Mouse (Mus musculus): ENCODE data around the gene Soga1. TPM values are rescaled to one million over a fixed set of nuclear protein-coding genes. Genes with fewer than 3 reads are reported as not detected.
A peak's percentile ranks its signal among the peaks of the same experiment; 100 is the strongest.

Soga1 gene
- total RNA-seq, 2 experiments from 2014 or later = 11.1 to 12.2 TPM

DNA sequence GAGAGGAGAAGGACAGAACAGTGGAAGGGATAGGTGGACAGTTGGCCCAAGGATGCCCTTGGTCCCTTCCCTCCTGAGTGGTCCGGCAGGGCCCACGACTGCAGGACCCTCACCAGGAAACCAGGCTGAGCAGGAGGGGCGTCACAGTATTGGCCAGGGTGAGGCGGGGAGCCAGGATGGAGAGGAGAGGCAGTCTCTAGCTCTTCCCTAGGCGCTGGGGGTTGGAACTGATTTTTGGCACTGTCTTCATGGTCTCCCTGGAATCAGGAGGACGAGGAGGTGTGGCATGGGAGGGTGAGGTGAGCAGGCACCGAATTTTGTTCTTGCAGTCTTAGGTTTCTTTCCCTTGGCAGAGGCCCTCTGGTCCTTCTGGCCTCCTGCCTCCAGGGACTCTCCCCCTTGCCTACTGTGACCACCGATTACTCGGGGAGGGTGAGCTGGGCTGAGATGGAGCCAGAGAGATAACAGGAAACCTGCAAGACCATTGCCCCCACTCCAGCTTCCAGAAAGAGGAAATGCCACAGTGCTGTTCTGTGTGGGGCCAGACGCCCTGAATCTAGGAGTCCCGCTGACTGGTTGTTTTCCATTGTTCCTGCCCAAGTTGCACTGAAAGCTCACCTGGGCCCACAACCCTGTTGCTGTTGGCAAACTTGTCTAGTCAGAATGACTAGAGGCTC lies 68.3 kb downstream of the Soga1 start:
- intact Hi-C loops (cut with DNase I; ENCODE audit: low total_unique reads) = no loop called here
- DNase-seq = no peak

DNA sequence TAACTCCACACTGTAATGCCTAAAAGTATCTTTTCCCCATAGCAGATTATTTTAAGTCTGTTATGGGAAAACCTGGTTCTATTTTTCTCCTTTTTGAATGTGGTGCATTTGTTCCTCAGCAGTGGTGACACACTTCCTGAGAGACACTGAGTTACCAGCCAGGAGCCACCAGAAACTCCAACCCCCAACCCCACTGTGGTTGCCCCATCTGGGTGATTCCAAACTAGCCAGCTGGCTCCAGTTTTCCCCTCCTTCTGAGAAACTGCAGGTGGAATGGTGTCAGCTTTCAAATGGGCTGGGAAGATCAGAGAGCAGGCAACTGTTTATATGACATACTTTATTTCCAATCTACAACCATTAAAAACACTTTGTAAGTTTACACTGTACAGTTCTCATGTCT lies 68.9 kb downstream of the Soga1 start:
- intact Hi-C loops (cut with DNase I; ENCODE audit: low total_unique reads) = no loop called here
- no peak for DNase-seq

DNA sequence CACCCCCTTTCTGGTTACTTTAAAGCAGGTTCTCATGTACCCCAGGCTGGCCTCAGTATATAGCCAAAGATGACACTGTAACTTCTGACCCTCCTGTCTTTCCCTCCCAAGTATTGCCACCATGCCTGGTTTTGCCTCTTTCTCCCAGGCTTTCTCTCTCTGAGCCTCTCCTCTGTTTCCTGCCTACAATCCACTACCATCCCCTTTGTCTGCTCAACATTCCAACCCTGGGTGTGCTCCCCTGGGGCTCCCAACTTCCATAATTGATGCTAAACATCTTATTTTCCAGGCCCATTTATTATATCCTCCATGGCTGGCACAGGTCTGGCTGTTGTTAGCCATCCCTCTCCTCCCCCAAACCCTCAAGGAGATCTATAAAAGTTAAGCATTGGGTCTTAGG lies 70.5 kb downstream of the Soga1 start:
- no peak for DNase-seq
- intact Hi-C loops (cut with DNase I; ENCODE audit: low total_unique reads) = no loop called here

DNA sequence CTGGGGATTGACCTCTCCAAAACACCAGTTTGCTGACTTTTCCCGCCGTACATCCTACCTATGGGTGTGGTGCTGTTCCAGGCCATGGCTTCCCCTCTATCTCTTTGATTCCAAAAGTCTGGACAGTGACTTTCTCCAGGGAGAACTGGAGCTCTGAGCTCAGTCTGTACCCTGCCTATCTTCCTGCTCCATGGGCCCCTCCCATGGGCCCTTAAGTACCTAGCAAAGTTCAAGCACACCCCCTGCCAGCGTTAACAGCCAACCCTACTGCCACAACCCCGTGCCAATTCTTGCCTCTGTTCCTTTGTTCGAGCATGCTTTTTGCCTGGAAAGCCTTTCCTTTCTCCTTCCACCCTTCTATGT lies 71.8 kb downstream of the Soga1 start:
- intact Hi-C loops (cut with DNase I; ENCODE audit: low total_unique reads) = no loop called here

DNA sequence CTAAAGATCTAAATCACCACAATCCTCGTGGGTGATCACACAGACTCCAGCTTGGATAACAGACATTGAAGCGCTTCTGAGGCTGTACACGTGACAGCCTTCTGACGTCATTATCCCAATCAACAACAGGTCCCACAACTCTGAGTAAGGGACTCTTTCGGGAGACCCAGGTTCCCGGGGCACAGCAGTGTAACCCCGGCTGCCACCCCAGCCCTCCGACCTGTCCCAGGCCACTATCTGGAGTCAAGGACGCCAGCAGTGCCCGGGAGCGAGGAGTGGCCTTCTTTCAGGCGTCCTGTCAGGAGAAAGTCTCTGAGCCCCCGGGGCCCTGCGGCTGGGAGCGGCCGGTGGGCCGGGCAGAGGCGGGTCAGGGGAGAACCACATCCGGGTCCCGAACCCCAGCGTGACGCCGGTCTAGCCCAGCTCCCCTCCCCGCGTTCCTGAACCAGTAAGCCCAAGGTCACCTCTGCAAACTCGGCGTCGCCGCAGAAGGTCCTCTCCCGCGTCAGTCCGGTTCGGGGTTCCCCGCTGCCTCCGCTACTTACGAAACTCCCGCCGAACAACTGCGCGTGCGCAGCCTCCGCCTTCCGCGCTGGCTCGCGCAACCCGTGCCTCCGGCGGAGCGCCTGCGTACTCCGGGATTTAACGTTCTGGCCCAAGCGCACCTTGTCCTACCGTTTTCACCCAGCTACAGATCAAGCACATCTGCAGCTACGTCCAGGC lies 72.4 kb downstream of the Soga1 start, which contains the start of gene Dsn1:
Gene Dsn1, minus strand, starts transcription at position 644 of the 723 bp plus-strand sequence.
- peak; percentile 87 for DNase-seq
- intact Hi-C loops (cut with DNase I; ENCODE audit: low total_unique reads) = no loop called here

More for the DNA sequence above, 71.8 kb downstream of the Soga1 start:
- DNase-seq = no peak

DNA sequence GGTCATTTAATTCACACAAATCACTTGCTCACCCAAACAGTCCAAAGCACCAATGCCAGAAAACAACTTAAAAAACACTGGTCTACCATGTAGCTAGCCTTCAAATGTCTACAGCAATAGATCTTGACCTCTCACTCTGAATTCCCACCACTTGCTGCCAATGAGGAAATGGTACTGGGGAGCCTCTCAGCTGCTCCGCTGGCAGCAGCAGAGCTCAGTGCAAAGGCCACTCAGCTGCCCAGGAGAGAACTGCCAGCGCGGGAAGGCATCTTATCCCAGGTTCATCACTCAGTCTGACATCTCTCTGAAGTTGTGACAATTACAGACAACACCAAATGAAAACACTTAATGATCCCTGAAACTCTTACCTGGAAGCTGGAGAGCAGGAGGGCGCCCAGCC lies 76.7 kb downstream of the Soga1 start:
- DNase-seq = no peak
- intact Hi-C loops (cut with DNase I; ENCODE audit: low total_unique reads) = no loop called here

DNA sequence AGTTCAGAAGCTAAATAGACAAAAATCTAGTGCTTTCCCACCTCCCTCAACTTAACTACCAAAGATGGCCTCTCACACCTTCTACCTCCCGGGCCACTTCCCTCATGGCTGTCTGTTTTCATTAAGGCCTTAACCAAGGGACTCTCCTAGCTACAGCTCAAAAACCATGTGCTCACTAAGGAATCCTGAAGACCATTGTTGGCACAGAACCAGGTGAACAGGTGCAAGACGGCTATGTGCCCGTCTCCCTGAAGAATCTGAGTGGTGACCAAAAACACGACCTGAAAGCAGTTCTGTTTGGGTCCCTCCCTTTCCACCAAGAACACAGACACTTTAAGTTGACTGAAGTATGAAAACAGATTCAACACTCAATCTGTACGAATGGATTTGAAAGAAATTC lies 80.8 kb downstream of the Soga1 start:
- intact Hi-C loops (cut with DNase I; ENCODE audit: low total_unique reads) = loop anchor here (5.0 kb wide), 1 partner anchor 96 kb away; no protein-coding TSS in a partner anchor

DNA sequence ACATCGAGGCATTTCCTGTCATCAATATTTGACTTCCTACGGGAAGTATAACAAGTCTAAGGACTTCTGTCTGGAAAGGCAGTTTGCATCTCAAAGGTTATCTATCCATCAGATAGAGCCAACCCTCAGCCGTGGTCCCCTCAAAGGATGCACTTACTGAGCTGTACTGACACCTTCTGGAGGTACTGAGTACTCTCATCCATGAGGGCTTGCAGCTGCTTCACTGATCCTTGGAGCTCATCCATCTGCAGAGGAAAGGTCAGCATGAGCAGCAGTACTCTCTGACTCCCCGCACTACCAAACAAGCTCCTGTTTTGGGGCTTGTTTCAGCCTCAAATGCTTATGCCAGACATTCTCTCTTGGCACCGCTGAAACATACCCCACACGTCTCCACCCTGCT lies 82.5 kb downstream of the Soga1 start:
- intact Hi-C loops (cut with DNase I; ENCODE audit: low total_unique reads) = loop anchor here (5.0 kb wide), 1 partner anchor 94 kb away; no protein-coding TSS in a partner anchor
- DNase-seq = peak; percentile 56

More for the DNA sequence above, 80.8 kb downstream of the Soga1 start:
- DNase-seq = no peak

DNA sequence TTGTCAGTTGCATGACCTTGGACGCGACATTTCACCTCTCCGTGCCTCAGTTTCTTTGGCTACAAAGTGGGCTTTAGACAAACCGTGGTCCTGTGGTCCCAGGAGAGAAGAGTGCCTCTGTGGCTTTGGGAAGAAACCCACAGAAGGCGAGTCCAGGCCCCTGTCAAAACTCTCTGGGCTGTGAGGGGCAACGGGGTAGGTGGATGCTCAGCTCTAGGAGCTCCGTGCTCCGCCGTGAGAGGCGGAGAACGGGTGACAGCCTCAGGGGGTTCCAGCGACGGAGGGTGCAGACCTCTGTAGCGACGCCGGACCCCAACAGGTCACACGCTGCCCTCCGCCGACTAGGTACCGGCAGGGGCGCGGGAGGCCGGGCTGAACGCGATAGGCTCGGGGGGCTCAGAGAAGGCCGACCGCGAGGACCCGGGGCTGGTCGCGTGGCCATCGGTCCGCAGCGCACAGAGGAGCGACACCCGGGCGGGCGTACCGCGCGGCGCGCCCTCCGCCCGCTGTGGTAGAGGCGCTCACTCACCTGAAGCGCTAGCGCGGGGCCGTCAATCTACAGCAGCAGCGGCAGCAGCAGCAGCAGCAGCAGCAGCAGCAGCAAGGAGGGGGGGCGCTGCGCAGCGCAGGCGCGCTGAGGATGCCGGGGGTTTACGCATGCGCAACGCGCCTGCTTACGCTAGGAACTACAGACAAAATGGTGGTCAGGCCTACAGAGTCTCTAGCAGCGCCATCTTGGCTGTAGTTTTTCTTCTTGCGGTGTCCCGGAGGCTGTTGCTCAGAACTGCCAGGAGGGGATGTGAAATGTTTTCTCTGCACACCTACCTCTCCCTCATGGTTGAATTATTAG lies 87.4 kb downstream of the Soga1 start, which contains the start of gene Ndrg3:
Gene Ndrg3, minus strand, starts transcription at position 587 of the 850 bp plus-strand sequence.
- DNase-seq = peak; percentile 95
- intact Hi-C loops (cut with DNase I; ENCODE audit: low total_unique reads) = no loop called here

DNA sequence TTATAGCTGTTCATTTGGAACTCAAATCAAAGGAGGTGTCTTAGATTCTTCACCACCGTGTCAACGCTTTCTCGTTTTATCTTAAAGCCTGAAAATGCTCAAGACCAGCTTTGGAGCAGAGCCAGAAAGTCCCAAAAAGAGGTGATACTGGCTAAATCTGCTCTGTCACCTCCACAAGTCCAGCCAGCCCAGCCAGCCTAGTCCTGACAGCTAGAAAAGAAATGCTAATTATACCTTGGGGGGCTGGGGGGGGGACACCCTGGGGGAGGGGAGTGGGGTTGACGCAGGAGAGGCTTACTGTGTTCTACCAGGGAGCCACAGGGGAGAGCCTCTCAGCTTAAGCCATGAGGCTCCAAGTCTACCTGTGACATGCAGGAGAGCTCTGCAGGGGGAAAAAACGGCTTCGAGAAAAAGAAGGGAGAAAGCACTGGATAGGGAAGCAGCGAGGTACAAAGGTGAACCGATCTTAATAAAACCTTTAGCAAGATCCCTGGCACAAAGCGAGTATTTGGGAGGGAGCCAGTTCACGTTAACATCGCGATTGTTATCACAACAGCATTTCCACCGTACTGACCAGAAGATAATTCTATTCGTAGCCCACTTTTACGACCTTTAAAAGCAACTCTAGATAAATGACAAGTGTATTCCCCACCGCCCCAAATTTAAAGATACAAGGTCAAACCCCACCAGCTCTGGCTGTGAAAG lies 88.2 kb downstream of the Soga1 start:
- intact Hi-C loops (cut with DNase I; ENCODE audit: low total_unique reads) = no loop called here
- DNase-seq = peak; percentile 4

DNA sequence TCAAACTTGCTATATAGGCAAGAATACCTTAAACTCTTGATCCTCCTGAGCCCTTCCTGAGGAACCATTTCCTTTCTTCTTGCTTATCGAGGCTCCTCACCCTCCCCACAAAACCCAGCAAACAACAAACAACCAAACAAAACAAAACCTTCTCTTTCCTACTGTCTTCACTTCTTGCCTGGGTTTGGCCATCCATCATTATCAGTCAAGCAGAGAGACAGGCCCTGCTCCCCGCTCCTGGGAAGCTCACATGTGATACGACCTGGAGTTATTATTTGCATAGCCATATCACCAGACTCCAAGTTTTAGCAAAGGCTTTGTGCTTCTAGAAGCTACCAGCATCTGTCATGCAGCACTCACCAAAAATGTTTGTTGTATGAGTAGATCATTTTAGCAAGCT lies 91.7 kb downstream of the Soga1 start:
- DNase-seq = no peak
- intact Hi-C loops (cut with DNase I; ENCODE audit: low total_unique reads) = no loop called here

DNA sequence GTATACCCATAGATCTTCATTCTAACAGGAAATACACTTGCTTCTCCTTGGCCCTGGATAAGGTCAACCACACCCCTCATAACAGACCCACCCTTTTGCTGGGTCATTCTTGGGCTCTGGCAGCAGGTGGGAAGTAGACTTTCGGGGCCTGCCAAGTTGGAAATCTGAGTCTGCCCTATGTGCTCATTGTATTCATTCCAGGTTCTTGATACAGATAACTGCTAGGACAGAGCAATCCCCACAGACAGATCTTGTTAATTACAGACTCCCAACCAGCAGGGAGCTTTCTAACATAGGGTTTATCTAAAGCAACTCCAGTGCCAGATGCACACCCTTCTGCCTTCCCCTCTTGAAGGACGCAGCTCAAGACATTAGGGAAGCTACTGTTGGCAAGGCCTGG lies 96.2 kb downstream of the Soga1 start:
- intact Hi-C loops (cut with DNase I; ENCODE audit: low total_unique reads) = no loop called here
- DNase-seq = peak; percentile 14

DNA sequence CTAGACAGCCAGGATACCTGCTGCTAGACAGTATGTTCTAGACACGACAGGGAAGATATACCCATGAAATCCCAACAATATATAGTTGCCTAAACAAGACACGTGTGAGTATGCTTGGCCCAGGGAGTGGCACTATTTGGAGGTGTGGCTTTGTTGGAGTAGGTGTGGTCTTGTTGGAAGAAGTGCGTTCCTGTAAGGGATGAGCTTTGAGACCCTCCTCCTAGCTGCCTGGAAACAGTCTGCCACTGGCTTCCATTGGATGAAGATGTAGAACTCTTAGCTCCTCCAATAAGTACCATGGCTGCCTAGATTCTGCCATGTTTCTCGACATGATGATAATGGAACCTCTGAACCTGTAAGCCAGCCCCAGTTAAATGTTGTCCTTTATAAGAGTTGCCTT lies 97.8 kb downstream of the Soga1 start:
- no peak for DNase-seq
- intact Hi-C loops (cut with DNase I; ENCODE audit: low total_unique reads) = no loop called here

DNA sequence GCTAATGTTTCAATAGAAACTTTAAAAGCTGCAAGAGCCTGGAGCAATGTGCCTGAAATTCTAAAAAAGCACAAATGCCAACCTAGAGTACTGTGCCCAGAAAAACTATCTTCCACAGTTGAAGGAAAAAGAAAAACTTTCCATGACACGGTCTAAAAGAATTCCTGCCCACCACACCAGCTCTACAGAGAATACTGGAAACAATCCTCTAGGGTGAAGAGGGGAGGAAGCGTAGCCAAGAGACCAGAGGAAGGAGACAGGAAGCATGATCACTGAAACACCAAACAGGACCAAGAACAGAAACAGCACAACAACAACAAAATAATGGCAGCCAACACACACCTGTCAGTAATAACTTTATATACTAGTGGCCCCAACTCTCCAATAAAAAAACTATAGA lies 99.0 kb downstream of the Soga1 start:
- intact Hi-C loops (cut with DNase I; ENCODE audit: low total_unique reads) = no loop called here
- no peak for DNase-seq

DNA sequence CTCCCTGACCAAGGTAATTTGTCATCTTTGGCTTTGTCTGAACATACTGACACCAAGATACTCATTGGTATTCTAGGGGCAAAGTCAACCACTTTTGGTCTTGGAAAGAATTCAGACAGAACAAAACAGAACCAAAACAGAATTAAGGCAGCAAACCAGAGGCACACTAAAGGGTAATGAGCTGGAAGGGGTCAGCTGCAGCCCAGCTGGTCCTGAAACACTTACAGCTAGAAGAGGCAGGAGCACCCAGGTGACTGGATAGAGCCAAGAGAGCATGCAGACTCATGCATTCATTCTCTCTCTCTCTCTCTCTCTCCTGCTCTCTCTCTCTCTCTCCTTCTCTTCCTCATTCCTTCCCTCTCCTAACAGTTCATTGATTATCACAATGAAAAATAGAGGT lies 102.3 kb downstream of the Soga1 start:
- intact Hi-C loops (cut with DNase I; ENCODE audit: low total_unique reads) = no loop called here
- DNase-seq = no peak

DNA sequence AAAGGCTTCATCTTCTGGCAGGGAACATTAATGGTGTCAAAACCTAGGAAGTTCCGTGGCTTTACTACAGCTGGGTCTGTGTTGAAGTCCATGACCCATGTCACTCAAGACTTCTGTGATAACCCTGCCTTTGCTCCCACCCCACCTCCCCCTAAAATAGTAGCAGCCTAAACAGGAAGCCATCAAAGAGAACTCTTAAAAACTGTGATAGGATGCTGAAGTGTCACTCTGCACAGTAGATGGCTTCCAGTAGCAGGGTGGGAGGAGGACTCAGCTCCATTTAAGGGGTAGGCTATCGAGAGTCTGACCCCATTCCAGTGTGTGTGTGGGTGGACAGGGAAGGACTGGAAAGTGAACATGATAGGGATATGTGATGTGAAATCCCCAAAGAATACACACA lies 104.1 kb downstream of the Soga1 start:
- no peak for DNase-seq
- intact Hi-C loops (cut with DNase I; ENCODE audit: low total_unique reads) = no loop called here

DNA sequence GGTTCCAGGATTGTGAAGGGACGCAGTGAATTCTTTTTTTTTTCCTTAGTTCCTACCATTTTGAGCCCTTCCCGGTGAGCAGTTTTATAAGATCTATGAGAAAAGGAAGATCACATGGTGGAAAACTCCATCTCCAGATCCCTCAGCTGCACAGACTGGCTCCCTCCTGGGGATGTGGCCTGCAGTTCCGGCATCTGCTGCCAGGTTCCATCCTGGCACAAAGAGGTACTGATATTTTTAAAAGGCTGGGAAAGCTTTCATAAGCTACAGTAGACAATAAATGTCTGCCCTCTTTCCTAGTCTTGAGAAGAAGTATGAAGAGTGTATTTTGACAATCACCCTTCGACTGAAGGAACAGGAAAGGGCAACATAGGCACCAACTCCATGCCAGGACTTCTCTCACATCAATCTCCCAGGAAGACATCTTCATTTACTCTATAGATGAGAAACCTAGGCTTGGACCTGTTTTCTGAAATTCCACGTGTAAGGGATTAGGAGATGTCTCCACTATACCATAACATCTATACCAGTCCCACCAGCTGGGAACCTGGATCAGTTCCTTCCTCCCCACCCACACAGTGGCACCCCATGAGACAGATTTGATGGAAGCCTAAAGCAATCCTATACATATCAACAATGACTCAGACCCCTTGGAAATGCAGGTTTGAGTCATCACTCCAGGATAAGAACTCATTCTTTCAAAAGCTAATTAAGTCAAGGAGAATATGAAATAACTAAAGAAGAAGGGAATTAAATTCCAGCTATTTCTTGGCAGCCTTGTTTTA lies 105.5 kb downstream of the Soga1 start:
- no peak for DNase-seq
- intact Hi-C loops (cut with DNase I; ENCODE audit: low total_unique reads) = no loop called here

DNA sequence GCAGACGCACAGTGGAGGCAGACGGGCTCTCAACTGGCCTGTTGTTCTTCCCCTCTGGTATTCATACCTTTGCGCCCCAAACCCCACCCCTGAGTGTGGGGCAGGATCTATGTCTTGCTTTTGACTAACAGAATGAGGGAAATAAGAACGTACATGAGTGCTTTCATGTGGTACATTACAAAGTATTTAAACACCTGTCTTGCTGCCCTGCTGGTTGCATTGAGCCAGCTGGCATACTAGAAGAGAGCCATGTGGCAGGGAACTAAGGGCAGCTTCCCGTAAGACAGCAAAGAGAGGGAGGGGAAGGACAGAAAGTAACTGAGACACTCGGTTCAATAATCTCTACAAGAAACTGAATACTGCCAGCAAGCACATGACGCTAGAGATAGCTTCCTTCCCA lies 108.8 kb downstream of the Soga1 start:
- DNase-seq = no peak
- intact Hi-C loops (cut with DNase I; ENCODE audit: low total_unique reads) = no loop called here

DNA sequence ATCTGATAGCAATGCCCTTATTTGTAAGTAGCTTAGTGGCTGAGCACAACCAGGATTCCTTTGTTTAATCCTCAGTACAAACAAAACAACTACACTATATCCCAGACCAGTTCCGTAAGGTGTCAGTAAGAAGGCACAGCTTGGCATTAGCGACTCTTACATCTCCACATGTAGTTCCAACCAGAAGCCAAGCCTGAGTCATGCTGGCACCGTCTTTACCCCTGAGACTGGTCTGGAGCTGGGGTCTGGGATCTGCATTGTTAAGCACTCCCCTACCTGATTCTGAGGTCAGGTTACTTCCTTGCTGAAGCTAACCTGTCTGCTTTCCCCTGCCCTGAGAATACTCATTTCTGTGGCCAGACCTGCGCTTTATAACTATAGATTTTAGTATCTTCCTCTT lies 110.6 kb downstream of the Soga1 start:
- no peak for DNase-seq
- intact Hi-C loops (cut with DNase I; ENCODE audit: low total_unique reads) = no loop called here

All from gastrocnemius, postnatal 14 days (tissue).